Mouse (Mus musculus): ENCODE data around the gene Ern1. TPM values are rescaled to one million over a fixed set of nuclear protein-coding genes. Genes with fewer than 3 reads are reported as not detected.

The Ern1 gene
- polyA plus RNA-seq, 2 experiments, result 2.9 to 4.6 TPM

- TF ChIP-seq EP300 (IDR thresholded peaks at IDR 0.05; ENCODE audit: low read depth) (no peak), CTCF (IDR thresholded peaks at IDR 0.05; ENCODE audit: low read depth) (no peak)
- DNase-seq (ENCODE audit: low read depth in 3 of 3, low spot score in 3 of 3), result no peak
- Histone ChIP-seq H3K27ac (no peak overlapping the region), H3K36me3 (replicated peaks; ENCODE audit: control insufficient read depth, insufficient read depth, low read depth) (peaks cover 3% of the 10 kb centered on the region; the same call in 1 of the 2 replicates), H3K4me3 (ENCODE audit: insufficient read depth in 1 of 2, low read depth in 2 of 2, low read length in 2 of 2) (no peak overlapping the region), H3K9ac (replicated peaks) (no peak overlapping the region), H3K4me1 (replicated peaks; ENCODE audit: control insufficient read depth in 2 of 2, insufficient read depth in 2 of 2, low read length in 1 of 2) (peaks cover 0 to 3% of the 10 kb centered on the region in 2 experiments; a peak in 2 of 4 replicates), H3K4me2 (ENCODE audit: low read depth) (no peak overlapping the region), H3K27me3 (ENCODE audit: control insufficient read depth, insufficient read depth, low read length) (no peaks in the 10 kb centered on the region), H3K9me3 (ENCODE audit: control insufficient read depth, low read length) (no peaks in the 10 kb centered on the region)
- 71% methylated on average over 5 of the region's 5 CpGs for WGBS (ENCODE audit: insufficient replicate concordance)
- ATAC-seq (ENCODE audit: insufficient read depth), result no peak
Observed at GRCm38 (mm10) chr11:106430392-106430791, 57.3 kb downstream of the Ern1 start.

GRCm38 (mm10) chr11:106429689-106430088, 58.0 kb downstream of the Ern1 start:
- no peak overlapping the region for H3K27ac ChIP-seq

GRCm38 (mm10) chr11:106428556-106428955, 59.1 kb downstream of the Ern1 start:
- Histone ChIP-seq H3K4me3 (ENCODE audit: insufficient read depth in 1 of 2, low read depth in 2 of 2, low read length in 2 of 2) (no peak overlapping the region), H3K36me3 (replicated peaks; ENCODE audit: control insufficient read depth, insufficient read depth, low read depth) (peaks cover 6% of the 10 kb centered on the region; the same call in 1 of the 2 replicates), H3K27ac (no peak overlapping the region), H3K4me1 (replicated peaks; ENCODE audit: control insufficient read depth in 2 of 2, insufficient read depth in 2 of 2, low read length in 1 of 2) (peaks cover 0 to 3% of the 10 kb centered on the region in 2 experiments; a peak in 2 of 4 replicates), H3K9ac (replicated peaks) (no peak overlapping the region), H3K27me3 (ENCODE audit: control insufficient read depth, insufficient read depth, low read length) (no peaks in the 10 kb centered on the region), H3K4me2 (ENCODE audit: low read depth) (no peak overlapping the region), H3K9me3 (ENCODE audit: control insufficient read depth, low read length) (no peaks in the 10 kb centered on the region)
- TF ChIP-seq EP300 (IDR thresholded peaks at IDR 0.05; ENCODE audit: low read depth) (no peak), CTCF (IDR thresholded peaks at IDR 0.05; ENCODE audit: low read depth) (no peak)
- WGBS (ENCODE audit: insufficient replicate concordance), result 77% methylated on average over 2 of the region's 2 CpGs
- no peak for ATAC-seq (ENCODE audit: insufficient read depth)
- DNase-seq (ENCODE audit: low read depth in 3 of 3, low spot score in 3 of 3), result no peak

More at GRCm38 (mm10) chr11:106429689-106430088, 58.0 kb downstream of the Ern1 start:
- Histone ChIP-seq H3K9me3 (ENCODE audit: control insufficient read depth, low read length) (no peaks in the 10 kb centered on the region), H3K9ac (replicated peaks) (no peak overlapping the region; the same call in 1 of the 2 replicates), H3K4me1 (replicated peaks; ENCODE audit: control insufficient read depth in 2 of 2, insufficient read depth in 2 of 2, low read length in 1 of 2) (peaks cover 0 to 3% of the 10 kb centered on the region in 2 experiments; a peak in 2 of 4 replicates), H3K4me2 (ENCODE audit: low read depth) (no peak overlapping the region), H3K4me3 (ENCODE audit: insufficient read depth in 1 of 2, low read depth in 2 of 2, low read length in 2 of 2) (no peak overlapping the region), H3K27me3 (ENCODE audit: control insufficient read depth, insufficient read depth, low read length) (no peaks in the 10 kb centered on the region), H3K36me3 (replicated peaks; ENCODE audit: control insufficient read depth, insufficient read depth, low read depth) (peaks cover 6% of the 10 kb centered on the region; the same call in 1 of the 2 replicates)
- ATAC-seq (ENCODE audit: insufficient read depth) (no peak), DNase-seq (ENCODE audit: low read depth in 3 of 3, low spot score in 3 of 3) (no peak)
- TF ChIP-seq CTCF (IDR thresholded peaks at IDR 0.05; ENCODE audit: low read depth) (no peak), EP300 (IDR thresholded peaks at IDR 0.05; ENCODE audit: low read depth) (no peak)
- WGBS (ENCODE audit: insufficient replicate concordance), result 55% methylated on average over 4 of the region's 4 CpGs

- DNase-seq (ENCODE audit: low read depth in 3 of 3, low spot score in 3 of 3) (no peak), ATAC-seq (ENCODE audit: insufficient read depth) (no peak)
- Histone ChIP-seq H3K4me3 (ENCODE audit: insufficient read depth in 1 of 2, low read depth in 2 of 2, low read length in 2 of 2) (no peak overlapping the region), H3K27me3 (ENCODE audit: control insufficient read depth, insufficient read depth, low read length) (no peaks in the 10 kb centered on the region), H3K9me3 (ENCODE audit: control insufficient read depth, low read length) (no peaks in the 10 kb centered on the region), H3K4me1 (replicated peaks; ENCODE audit: control insufficient read depth in 2 of 2, insufficient read depth in 2 of 2, low read length in 1 of 2) (peaks cover 0 to 3% of the 10 kb centered on the region in 2 experiments; a peak in 2 of 4 replicates), H3K9ac (replicated peaks) (no peak overlapping the region), H3K4me2 (ENCODE audit: low read depth) (no peak overlapping the region), H3K36me3 (replicated peaks; ENCODE audit: control insufficient read depth, insufficient read depth, low read depth) (peaks cover 6% of the 10 kb centered on the region; the same call in 1 of the 2 replicates), H3K27ac (no peak overlapping the region)
- WGBS (ENCODE audit: insufficient replicate concordance), result 22% methylated on average over 4 of the region's 4 CpGs
- TF ChIP-seq EP300 (IDR thresholded peaks at IDR 0.05; ENCODE audit: low read depth), result no peak
- TF ChIP-seq CTCF (IDR thresholded peaks at IDR 0.05; ENCODE audit: low read depth), result no peak
Observed at GRCm38 (mm10) chr11:106428106-106428505, 59.5 kb downstream of the Ern1 start.

DNA sequence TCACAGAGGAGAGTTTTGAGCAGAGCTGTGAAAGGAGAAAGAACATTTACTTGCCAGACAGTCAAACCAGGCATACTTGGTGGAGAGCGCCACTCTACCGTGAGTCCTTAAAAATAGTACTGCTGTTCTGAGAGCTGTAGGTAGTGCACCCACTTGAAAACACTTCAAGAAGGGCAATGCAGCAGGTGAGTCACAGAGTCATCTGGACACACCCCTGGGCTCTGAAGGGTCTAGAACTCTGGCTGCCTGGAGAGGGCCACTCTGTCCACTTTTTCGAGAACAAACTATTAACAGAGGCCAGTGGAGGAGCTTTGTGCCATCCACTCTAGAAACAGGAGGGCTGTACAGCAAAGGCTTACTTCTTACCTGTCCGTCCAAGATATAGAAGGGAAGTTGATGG, 61.2 kb downstream of the Ern1 start:
- H3K4me2 ChIP-seq (ENCODE audit: low read depth), result no peak overlapping the region
- no peak for TF ChIP-seq CTCF (IDR thresholded peaks at IDR 0.05; ENCODE audit: low read depth)
- no peak for TF ChIP-seq EP300 (IDR thresholded peaks at IDR 0.05; ENCODE audit: low read depth)
- H3K9me3 ChIP-seq (ENCODE audit: control insufficient read depth, low read length), result no peaks in the 10 kb centered on the region
- no peak for DNase-seq (ENCODE audit: low read depth in 3 of 3, low spot score in 3 of 3)
- H3K27ac ChIP-seq, result no peak overlapping the region
- no peak overlapping the region for H3K9ac ChIP-seq (replicated peaks)
- ATAC-seq (ENCODE audit: insufficient read depth), result no peak
- WGBS (ENCODE audit: insufficient replicate concordance), result 78% methylated on average over 4 of the region's 4 CpGs
- no peaks in the 10 kb centered on the region for H3K27me3 ChIP-seq (ENCODE audit: control insufficient read depth, insufficient read depth, low read length)
- H3K4me3 ChIP-seq (ENCODE audit: insufficient read depth in 1 of 2, low read depth in 2 of 2, low read length in 2 of 2), result no peak overlapping the region
- H3K36me3 ChIP-seq (replicated peaks; ENCODE audit: control insufficient read depth, insufficient read depth, low read depth), result peaks cover 6% of the 10 kb centered on the region; the same call in 1 of the 2 replicates
- peaks cover 0 to 3% of the 10 kb centered on the region in 2 experiments; a peak in 2 of 4 replicates for H3K4me1 ChIP-seq (replicated peaks; ENCODE audit: control insufficient read depth in 2 of 2, insufficient read depth in 2 of 2, low read length in 1 of 2)
